Mouse (Mus musculus) thymus, adult 2 months (tissue): ENCODE measurements around the gene Gm9733. TPM values are rescaled to one million over a fixed set of nuclear protein-coding genes. Genes with fewer than 3 reads are reported as not detected.
"Not testable (repeated sequence)": the region's sequence is repeated elsewhere in the genome, so short reads cannot be mapped to it uniquely, and the experiment has no call there.

ENCODE experiments used
- DNase-seq: peaks from one replicate; pipeline ENCODE4 v3.0.0; 2021
- H3K27ac ChIP-seq: fragments of 200-500 bp; 2 replicates; pipeline ENCODE4 v1.5.1; 2012; ENCODE audit warnings: low read length, control low read depth; ENCODE audit not compliant: control insufficient read depth, insufficient read depth
- H3K27me3 ChIP-seq: fragments of 200-500 bp; 2 replicates; pipeline ENCODE4 v1.6.1; 2012; ENCODE audit warnings: mild to moderate bottlenecking, low read length, moderate library complexity, mixed read lengths; ENCODE audit not compliant: control insufficient read depth, insufficient read depth
- H3K36me3 ChIP-seq: fragments of 200-500 bp; 2 replicates; pipeline ENCODE4 v1.6.1; 2012; ENCODE audit warnings: mild to moderate bottlenecking, low read length, moderate library complexity; ENCODE audit not compliant: control insufficient read depth, insufficient read depth
- H3K4me1 ChIP-seq: fragments of 200-500 bp; replicated peaks from 2 replicates; pipeline ENCODE4 v1.6.1; 2012; ENCODE audit warnings: low read length; ENCODE audit not compliant: control insufficient read depth, insufficient read depth
- H3K4me3 ChIP-seq: fragments of 200-500 bp; 2 replicates; pipeline ENCODE4 v1.5.1; 2012; ENCODE audit warnings: mild to moderate bottlenecking, low read length, control low read depth, moderate library complexity; ENCODE audit not compliant: control insufficient read depth, insufficient read depth
- CTCF ChIP-seq: fragments of 200-500 bp; IDR thresholded peaks from 2 replicates; pipeline ENCODE4 v1.5.1; 2012; ENCODE audit warnings: mild to moderate bottlenecking, control low read depth, low read length, moderate library complexity, borderline replicate concordance; ENCODE audit not compliant: control insufficient read depth, poor library complexity, insufficient read depth; ENCODE audit errors: extremely low read depth
- POLR2A ChIP-seq: fragments of 200-500 bp; IDR thresholded peaks from 2 replicates; pipeline ENCODE4 v1.6.1; 2012; ENCODE audit warnings: mild to moderate bottlenecking, low read length, control low read depth, moderate library complexity; ENCODE audit not compliant: control insufficient read depth, poor library complexity, insufficient read depth; ENCODE audit errors: extremely low read depth
- WGBS: fragments of 180-500 bp; shearing (Covaris S2); methylation state at CpG from one replicate; pipeline ENCODE4 v1.1.7; 2018; 5-methylcytosine and 5-hydroxymethylcytosine counted together
- polyA plus RNA-seq: library from polyadenylated mRNA; depleted of rRNA; stranded (reverse); fragments of >200 nt; gene quantifications from 2 replicates; pipeline ENCODE4 v1.2.3, GENCODE M21; 2012; rRNA removed

Gene Gm9733
- polyA plus RNA-seq, result 0.53 TPM in 1 of 2 replicates, not detected in the other

DNA sequence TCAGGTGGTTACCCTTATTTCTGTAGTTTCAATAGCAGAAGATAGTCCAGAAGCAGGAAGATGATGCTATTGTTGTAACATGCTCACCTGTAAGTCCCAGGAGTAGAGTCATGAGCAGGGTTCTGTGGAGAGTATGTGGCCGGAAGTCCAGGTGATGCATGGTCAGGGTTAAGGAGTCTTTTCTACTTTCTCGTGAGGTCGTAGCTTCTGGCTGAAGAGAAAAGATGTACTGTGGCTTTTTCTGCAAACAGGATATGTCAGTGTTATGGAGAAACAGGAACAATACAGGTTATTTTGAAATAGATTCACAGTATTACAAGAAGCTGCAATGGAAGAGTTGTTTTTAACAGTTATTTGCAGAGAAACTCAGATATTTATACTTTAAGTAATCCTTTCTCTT, at the start of gene Gm9733:
TSS of gene Gm9733 (minus strand) at position 240 of the 400 bp plus-strand sequence.
- DNase-seq, result no peak
- no peaks in the 10 kb centered on the region for H3K36me3 ChIP-seq
- WGBS, result 70% methylated on average over 3 of the region's 3 CpGs
- no peak within 1 kb of the TSS for H3K27ac ChIP-seq
- TF ChIP-seq POLR2A (no peak), CTCF (no peak)
- no peaks in the 10 kb centered on the region for H3K4me1 ChIP-seq
- H3K4me3 ChIP-seq, result no peak within 1 kb of the TSS
- no peaks in the 10 kb centered on the region for H3K27me3 ChIP-seq

DNA sequence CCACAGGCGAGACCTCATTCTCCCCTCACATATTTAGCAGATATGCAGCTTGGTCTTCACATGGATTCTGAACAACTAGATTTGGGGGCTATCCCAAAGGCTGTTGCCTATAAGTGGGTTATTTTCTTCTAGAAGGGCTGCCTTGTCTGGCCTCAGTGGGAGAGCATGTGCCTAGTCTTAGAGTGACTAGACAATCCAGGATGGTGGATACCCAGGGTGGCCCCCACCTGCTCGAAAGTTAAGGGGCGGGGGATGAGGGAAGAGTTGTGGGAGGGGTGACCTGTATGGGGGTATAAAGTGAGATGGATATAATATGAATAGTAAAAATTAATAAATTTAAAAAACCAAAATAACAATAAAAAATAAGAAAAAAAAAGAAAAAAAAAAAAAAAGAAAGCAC, 23.6 kb upstream of the Gm9733 start:
- not testable (repeated sequence) for H3K27ac ChIP-seq, H3K4me1 ChIP-seq, DNase-seq, H3K36me3 ChIP-seq, H3K27me3 ChIP-seq, H3K4me3 ChIP-seq
- WGBS, result 85% methylated on average over 3 of the region's 3 CpGs

GRCm38 (mm10) chr3:15350318-15350717, 18.2 kb upstream of the Gm9733 start:
- not testable (repeated sequence) for H3K4me3 ChIP-seq, H3K27ac ChIP-seq, H3K36me3 ChIP-seq, H3K27me3 ChIP-seq, H3K4me1 ChIP-seq, DNase-seq
- WGBS, result 96% methylated on average over 1 of the region's 2 CpGs

GRCm38 (mm10) chr3:15345606-15346005, 13.5 kb upstream of the Gm9733 start:
- 56% methylated on average over 3 of the region's 3 CpGs for WGBS
- H3K4me3 ChIP-seq, H3K27ac ChIP-seq, H3K4me1 ChIP-seq, H3K27me3 ChIP-seq, H3K36me3 ChIP-seq, DNase-seq: not testable (repeated sequence)

DNA sequence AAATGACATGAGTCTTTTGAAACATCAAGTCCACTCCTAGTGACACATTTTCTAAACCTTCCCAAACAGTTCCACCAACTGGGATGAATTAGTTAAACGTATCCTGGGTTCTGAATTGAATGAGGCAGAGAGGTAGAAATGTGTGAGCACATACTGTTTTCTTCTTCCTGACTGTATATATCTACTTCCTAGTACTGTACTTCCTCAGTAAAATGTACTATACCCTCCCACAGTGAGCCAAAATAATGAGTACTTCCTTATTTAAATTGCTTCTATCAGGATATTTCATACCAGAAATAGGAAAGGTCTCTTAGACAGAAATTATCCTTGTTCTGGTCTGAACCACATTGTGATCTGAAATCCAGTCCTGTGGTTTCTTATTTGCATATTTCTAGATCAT, 8.2 kb upstream of the Gm9733 start:
- no peak overlapping the region for H3K27ac ChIP-seq
- no peaks in the 10 kb centered on the region for H3K27me3 ChIP-seq
- no peaks in the 10 kb centered on the region for H3K4me1 ChIP-seq
- H3K36me3 ChIP-seq, result no peaks in the 10 kb centered on the region
- H3K4me3 ChIP-seq, result no peak overlapping the region
- 84% methylated on average over 1 of the region's 1 CpGs for WGBS
- TF ChIP-seq POLR2A (no peak), CTCF (no peak)
- DNase-seq, result no peak

- WGBS, result 76% methylated on average over 2 of the region's 2 CpGs
- Histone ChIP-seq H3K4me3 (no peak overlapping the region), H3K27me3 (no peaks in the 10 kb centered on the region), H3K4me1 (no peaks in the 10 kb centered on the region), H3K27ac (no peak overlapping the region), H3K36me3 (no peaks in the 10 kb centered on the region)
- DNase-seq, result no peak
- TF ChIP-seq CTCF (no peak), POLR2A (no peak)
These were observed 2.1 kb upstream of the Gm9733 start for GRCm38 (mm10) chr3:15334182-15334581.

- 65% methylated on average over 3 of the region's 3 CpGs for WGBS
These were observed 557 bp downstream of the Gm9733 start for GRCm38 (mm10) chr3:15331545-15331944.

GRCm38 (mm10) chr3:15329549-15329948, 2.6 kb downstream of the Gm9733 start:
- Histone ChIP-seq H3K27ac (no peak overlapping the region), H3K27me3 (no peaks in the 10 kb centered on the region), H3K4me3 (no peak overlapping the region), H3K36me3 (no peaks in the 10 kb centered on the region), H3K4me1 (no peaks in the 10 kb centered on the region)
- no peak for TF ChIP-seq CTCF
- TF ChIP-seq POLR2A, result no peak
- no peak for DNase-seq

More at GRCm38 (mm10) chr3:15331545-15331944, 557 bp downstream of the Gm9733 start:
- Histone ChIP-seq H3K36me3 (no peaks in the 10 kb centered on the region), H3K27ac (no peak overlapping the region), H3K27me3 (no peaks in the 10 kb centered on the region), H3K4me1 (no peaks in the 10 kb centered on the region), H3K4me3 (no peak overlapping the region)
- no peak for DNase-seq
- TF ChIP-seq POLR2A (no peak), CTCF (no peak)
